Mouse (Mus musculus): ENCODE results near the gene Ccdc87. TPM values are rescaled to one million over a fixed set of nuclear protein-coding genes. Genes with fewer than 3 reads are reported as not detected.

Ccdc87 gene
- not detected for total RNA-seq (2023)

DNA sequence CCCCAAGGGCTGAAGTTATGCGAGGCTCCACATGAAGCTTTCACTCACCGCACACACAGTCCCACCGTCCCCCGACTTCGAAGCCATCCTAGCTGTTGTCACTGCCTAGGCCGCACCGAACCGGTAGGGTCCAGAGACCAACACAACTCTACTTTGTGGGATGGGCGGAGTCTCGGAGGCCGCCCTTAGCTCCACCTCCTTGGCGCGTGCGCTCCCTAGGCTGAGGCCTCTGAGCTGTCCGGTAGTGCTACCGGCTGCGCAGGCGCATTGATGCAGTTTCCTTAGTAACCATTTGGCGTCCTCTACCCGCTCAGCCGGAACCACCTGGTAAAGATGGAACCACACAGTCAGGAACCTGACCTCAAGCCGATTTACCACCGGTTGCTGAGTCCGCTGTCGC is at the start of gene Ccdc87, which contains the start of gene Ccs:
Gene Ccdc87 (plus strand): TSS at position 218 of the 400 bp plus-strand sequence.
Gene Ccs (minus strand): TSS at position 184 of the 400 bp plus-strand sequence.

DNA sequence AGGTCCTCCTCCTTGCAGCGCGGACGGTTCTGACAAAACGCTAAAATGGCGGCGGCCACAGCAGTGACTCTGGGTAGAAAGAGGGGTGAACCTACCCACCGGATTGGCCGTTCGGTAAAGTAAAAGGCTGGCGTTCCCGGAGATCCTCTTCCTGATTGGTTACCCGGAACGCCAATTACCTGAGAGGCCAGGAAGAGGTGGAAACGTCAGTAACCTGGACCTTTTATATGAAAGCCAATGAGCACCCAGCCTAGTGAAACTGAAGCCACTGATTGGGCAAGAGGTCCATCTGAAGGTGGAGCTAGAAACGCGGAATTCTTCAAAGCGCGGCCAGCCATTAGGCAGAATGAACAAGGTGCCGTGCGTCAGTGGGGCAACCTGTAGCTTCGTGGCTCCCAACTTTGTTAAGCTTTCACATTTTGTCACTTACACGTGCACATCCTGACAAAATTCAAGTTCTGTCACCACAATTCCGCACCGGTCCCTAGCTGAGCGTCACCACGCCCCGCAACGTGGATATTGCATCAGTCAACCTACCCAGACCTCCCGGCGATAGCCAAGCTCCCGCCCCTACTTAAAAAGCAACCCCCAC is 45.2 kb upstream of the Ccdc87 start, which contains the start of gene Rbm4:
Gene Rbm4 (minus strand): TSS at position 71 of the 592 bp plus-strand sequence.

DNA sequence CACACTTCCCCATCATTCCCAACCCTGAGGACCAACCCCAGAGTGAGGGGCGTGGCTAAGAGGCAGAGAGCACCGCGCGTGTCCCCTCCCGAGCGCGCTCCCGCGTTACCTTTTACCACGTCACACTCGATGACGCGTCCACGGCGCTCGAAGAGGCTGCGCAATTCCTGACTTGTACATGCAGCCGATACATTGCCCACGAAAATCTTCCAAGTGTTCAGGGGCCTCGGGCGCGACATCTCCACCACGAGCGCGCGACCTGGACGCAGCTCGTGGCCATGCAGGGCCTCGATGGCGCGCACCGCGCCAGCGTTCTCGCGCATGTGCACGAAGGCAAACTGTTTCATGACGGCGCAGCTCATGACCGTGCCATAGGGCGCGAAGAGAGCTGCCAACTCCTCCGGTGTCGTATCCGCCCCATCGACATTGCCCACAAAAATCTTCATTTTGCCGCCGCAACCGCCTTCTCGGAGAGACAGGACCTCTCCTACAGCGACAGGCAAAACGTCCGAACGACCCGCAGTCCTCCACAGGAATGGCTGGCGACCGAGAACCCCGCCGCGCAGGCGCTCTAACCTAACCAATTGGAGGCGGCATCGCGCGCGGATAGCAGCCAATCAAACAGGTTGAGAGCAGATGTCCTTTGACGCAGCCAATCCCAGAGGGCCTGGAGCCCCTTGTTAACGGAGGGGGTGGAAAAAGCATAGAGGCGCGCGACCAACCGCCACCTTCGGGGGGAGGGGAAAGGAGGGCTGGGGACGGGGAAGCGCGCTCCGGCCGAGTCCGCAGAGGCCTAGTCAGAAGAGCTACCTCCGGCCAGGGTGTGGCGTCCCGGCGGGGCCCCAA is 27.9 kb upstream of the Ccdc87 start, which contains the start of the genes Gm21992 and Rbm14:
Gene Gm21992 (minus strand): TSS at position 550 of the 846 bp plus-strand sequence.
Gene Rbm14 (minus strand): TSS at position 572 of the 846 bp plus-strand sequence.

DNA sequence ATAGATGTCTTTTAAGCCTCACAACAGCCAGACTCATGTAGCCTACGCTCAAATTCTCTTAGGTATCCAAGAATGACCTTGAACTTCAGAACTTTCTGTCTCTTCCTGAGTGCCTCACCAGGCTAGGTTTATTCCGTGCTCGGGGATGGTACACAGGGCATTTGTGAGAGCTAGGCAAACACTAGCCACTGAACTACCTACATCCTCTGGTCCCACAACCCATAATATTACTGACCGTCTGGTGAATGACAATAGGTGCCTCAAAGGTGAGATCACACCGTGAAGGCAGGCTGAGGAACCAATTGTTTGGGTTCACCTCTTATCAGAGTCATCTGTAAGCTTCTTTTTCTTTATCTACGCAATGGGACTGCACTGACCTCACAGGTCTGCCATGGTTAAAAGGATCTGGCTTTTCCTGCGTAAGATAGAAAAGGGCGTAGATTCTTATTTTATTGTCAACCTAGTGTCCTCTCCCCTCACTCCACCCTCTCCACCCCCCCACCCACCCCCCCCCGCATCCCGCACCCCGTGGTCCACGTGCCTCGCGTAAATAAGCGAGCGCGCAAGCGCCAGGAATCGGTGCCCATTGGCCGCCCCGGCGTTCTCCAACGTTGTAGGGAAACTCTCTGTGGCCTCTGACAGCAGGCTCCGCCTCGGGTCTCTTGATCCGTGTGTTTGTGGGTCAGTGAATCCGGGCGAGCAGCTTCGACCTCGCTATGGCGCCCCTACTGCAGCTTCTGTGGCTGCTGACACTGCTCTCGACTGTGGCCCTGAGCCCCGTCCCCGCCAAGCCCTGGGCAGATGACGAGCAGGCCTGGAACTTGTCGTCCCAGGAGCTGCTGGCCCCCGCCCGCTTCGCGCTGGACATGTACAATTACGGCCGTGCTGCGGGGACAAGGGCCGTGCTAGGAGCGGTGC is 15.6 kb downstream of the Ccdc87 start, which contains the start of gene Ctsf:
Gene Ctsf (plus strand): TSS at position 579 of the 918 bp plus-strand sequence.

DNA sequence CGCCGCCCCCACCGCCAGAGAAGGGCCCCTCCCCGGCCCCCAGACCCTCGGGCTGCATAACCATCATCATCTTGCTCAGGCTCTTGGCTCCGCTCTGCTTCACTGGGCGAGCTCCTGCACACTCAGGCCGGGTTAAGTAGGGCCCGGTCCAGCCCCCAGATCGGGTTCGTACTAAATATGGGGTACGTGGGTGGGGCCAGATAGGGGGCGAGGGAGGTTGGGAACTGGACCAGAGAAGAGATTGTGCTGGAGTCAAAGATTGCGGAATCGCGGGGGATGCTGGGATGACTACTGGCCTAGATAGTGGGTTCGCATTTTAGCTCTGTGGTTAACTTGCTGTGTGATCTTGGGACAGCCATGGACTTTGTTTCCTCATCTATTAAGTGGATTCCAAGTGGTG is 38.6 kb downstream of the Ccdc87 start, which contains the start of gene Actn3:
Gene Actn3 (minus strand): TSS at position 125 of the 400 bp plus-strand sequence.

DNA sequence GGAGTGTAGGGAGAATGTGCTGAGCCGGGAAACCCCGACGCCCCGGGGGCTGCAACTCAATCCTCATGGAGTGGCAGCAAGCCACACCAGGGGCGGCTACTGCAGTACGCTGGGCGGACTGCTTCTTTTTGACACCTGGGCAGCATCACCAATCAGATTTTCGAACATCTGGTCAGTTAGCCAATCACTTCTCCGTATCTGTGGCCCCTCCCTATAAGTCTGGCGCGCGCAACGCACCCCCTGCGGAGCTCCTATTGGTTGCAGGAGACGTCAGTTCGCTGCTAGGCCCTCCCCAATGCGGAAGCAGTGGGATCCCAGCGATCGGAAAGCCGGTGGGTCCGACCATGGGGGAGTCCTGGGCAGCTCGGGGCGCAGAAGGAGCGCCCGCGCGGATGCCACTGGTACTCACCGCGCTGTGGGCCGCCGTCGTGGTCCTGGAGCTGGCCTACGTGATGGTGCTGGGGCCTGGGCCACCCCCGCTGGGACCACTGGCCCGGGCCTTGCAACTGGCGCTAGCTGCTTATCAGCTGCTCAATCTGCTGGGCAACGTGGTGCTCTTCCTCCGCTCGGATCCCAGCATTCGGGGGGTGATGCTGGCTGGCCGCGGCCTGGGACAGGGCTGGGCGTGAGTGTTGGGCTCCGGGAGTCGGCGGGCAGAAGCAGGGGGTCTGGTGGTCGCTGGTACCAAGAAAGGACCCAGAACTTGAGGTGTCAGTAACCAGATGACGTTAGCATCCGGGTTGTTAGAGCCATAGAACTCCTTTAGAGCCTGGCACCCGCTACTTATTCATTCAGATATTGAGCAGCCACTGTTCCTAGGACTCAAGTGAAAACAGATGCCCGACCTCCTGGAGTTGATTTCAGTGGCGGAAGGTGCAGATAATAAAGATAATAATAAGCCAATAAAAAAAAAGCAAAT is 39.5 kb downstream of the Ccdc87 start, which contains the start of gene Zdhhc24:
Gene Zdhhc24 (plus strand): TSS at position 264 of the 919 bp plus-strand sequence.

Other genes with a start within 250 kb of the Ccdc87 start
- under 1 TPM; 0.44 to 0.62 TPM for gene Lrfn4, start 223.7 kb upstream of the Ccdc87 start, total RNA-seq (2023)
- 10 to 100 TPM; 13.8 to 16.1 TPM for gene Rce1, start 213.7 kb upstream of the Ccdc87 start, total RNA-seq (2023)
- not detected for gene Gm960, start 140.7 kb upstream of the Ccdc87 start, total RNA-seq (2023)
- under 1 TPM in 1 of 2 experiments, not detected in 1; 0.49 TPM for gene Sptbn2, start 128.2 kb upstream of the Ccdc87 start, total RNA-seq (2023)
- 1 to 10 TPM; 4.8 to 7.0 TPM for gene Rbm4b, start 82.9 kb upstream of the Ccdc87 start, total RNA-seq (2023)
- gene Rbm4, start 45.5 kb upstream of the Ccdc87 start, total RNA-seq (2023), result 10 to 100 TPM; 39.5 to 45.5 TPM
- gene Gm21992, start 27.8 kb upstream of the Ccdc87 start, total RNA-seq (2023), result 10 to 100 TPM; 12.1 to 12.5 TPM
- gene Rbm14, start 27.7 kb upstream of the Ccdc87 start, total RNA-seq (2023), result 10 to 100 TPM; 49.8 to 56.3 TPM
- 10 to 100 TPM; 14.6 to 15.8 TPM for gene Ccs, start within 50 bp of the Ccdc87 start, total RNA-seq (2023)
- gene Ctsf, start 15.8 kb downstream of the Ccdc87 start, total RNA-seq (2023), result 1 to 10 TPM; 1.8 to 5.3 TPM
- gene Actn3, start 38.5 kb downstream of the Ccdc87 start, total RNA-seq (2023), result under 1 TPM; 0.75 TPM
- gene Zdhhc24, start 39.3 kb downstream of the Ccdc87 start, total RNA-seq (2023), result 1 to 10 TPM; 6.6 to 7.5 TPM
- gene Bbs1, start 67.3 kb downstream of the Ccdc87 start, total RNA-seq (2023), result 1 to 10 TPM in 1 of 2 experiments, under 1 TPM in 1; 0.99 to 1.5 TPM
- gene Dpp3, start 88.9 kb downstream of the Ccdc87 start, total RNA-seq (2023), result 10 to 100 TPM; 48.8 to 53.1 TPM
- under 1 TPM in 1 of 2 experiments, not detected in 1; 0.15 TPM for gene Peli3, start 103.8 kb downstream of the Ccdc87 start, total RNA-seq (2023)
- 10 to 100 TPM; 10.8 to 17.3 TPM for gene Mrpl11, start 122.8 kb downstream of the Ccdc87 start, total RNA-seq (2023)
- gene Npas4, start 150.9 kb downstream of the Ccdc87 start, total RNA-seq (2023), result under 1 TPM in 1 of 2 experiments, not detected in 1; 0.13 TPM
- 1 to 10 TPM in 1 of 2 experiments, under 1 TPM in 1; 0.75 to 1.1 TPM for gene Slc29a2, start 184.5 kb downstream of the Ccdc87 start, total RNA-seq (2023)
- gene B4gat1, start 199.5 kb downstream of the Ccdc87 start, total RNA-seq (2023), result 1 to 10 TPM; 5.2 to 5.8 TPM
- 1 to 10 TPM in 1 of 2 experiments, not detected in 1; 1.1 TPM for gene AC124502.3, start 199.5 kb downstream of the Ccdc87 start, total RNA-seq (2023)
- 10 to 100 TPM; 28.7 to 34.4 TPM for gene Brms1, start 202.0 kb downstream of the Ccdc87 start, total RNA-seq (2023)
- gene Rin1, start 211.1 kb downstream of the Ccdc87 start, total RNA-seq (2023), result under 1 TPM; 0.66 to 0.97 TPM
- under 1 TPM; 0.13 to 0.15 TPM for gene Cd248, start 228.7 kb downstream of the Ccdc87 start, total RNA-seq (2023)
- gene Tmem151a, start 246.2 kb downstream of the Ccdc87 start, total RNA-seq (2023), result under 1 TPM in 1 of 2 experiments, not detected in 1; 0.15 TPM
- gene Yif1a, start 249.2 kb downstream of the Ccdc87 start, total RNA-seq (2023), result 10 to 100 TPM; 12.3 to 13.7 TPM

Measured in neutrophil, adult 83 days (primary cell).